Mouse (Mus musculus) midbrain, embryonic 12.5 days (tissue): ENCODE measurements around the gene Tmbim6. TPM values are rescaled to one million over a fixed set of nuclear protein-coding genes. Genes with fewer than 3 reads are reported as not detected.

Experiments
- ATAC-seq: fragments of 200-750 bp; cut with Nextera tagmentation; 2 replicates; pipeline ENCODE4 v1.8.0; 2017; ENCODE audit warnings: low read depth, moderate TSS enrichment, moderate library complexity; ENCODE audit not compliant: low FRiP score
- H3K27ac ChIP-seq: fragments of 300-500 bp; sonication (generic); replicated peaks from 2 replicates; pipeline ENCODE4 v1.5.1; 2016; ENCODE audit warnings: mild to moderate bottlenecking
- H3K27me3 ChIP-seq: fragments of 300-500 bp; sonication (generic); 2 replicates; pipeline ENCODE4 v1.6.1; 2016; ENCODE audit warnings: mild to moderate bottlenecking
- H3K36me3 ChIP-seq: fragments of 300-500 bp; sonication (generic); 2 replicates; pipeline ENCODE4 v1.6.1; 2016
- H3K4me1 ChIP-seq: fragments of 300-500 bp; sonication (generic); 2 replicates; pipeline ENCODE4 v1.6.1; 2016
- H3K4me2 ChIP-seq: fragments of 300-500 bp; sonication (generic); replicated peaks from 2 replicates; pipeline ENCODE4 v1.6.1; 2016; ENCODE audit warnings: mild to moderate bottlenecking, moderate library complexity
- H3K4me3 ChIP-seq: fragments of 300-500 bp; sonication (generic); 2 replicates; pipeline ENCODE4 v1.5.1; 2016; ENCODE audit warnings: mild to moderate bottlenecking
- H3K9ac ChIP-seq: fragments of 300-500 bp; sonication (generic); replicated peaks from 2 replicates; pipeline ENCODE4 v1.6.1; 2016; ENCODE audit warnings: mild to moderate bottlenecking, moderate library complexity
- H3K9me3 ChIP-seq: fragments of 300-500 bp; sonication (generic); 2 replicates; pipeline ENCODE4 v1.6.1; 2016; ENCODE audit warnings: mild to moderate bottlenecking
- WGBS: fragments of 180-500 bp; shearing (Covaris S2); methylation state at CpG from one replicate; pipeline ENCODE4 v1.1.7; 2016; 5-methylcytosine and 5-hydroxymethylcytosine counted together
- polyA plus RNA-seq: library from polyadenylated mRNA; unstranded; fragments of >200 nt; fragmentation: Nextera tagmentation; extraction: Ambion mirVana; gene quantifications from 2 replicates; pipeline ENCODE4 v1.2.1, GENCODE M21; 2016

Gene Tmbim6
- polyA plus RNA-seq, 1 experiment from 2014 or later = 251 TPM

DNA sequence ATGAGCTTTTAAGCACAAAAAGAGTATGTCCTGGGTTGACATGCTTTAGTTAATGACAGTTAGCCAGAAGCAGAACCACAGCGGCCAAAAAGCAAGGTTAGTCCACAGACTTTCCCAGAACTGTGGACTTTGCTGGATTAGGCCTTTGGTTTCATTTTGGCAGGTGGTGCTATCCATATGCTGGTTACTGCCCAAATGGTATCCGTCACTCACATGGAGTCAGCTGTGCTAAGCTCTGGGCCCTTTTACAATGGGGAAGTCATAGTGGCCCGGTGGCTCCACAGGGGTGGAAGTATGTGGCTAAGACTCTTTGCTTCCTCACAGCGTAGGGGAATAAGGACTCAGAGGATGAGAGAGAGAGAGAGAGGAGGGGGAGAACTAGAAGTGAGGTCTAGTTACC lies 4.7 kb upstream of the Tmbim6 start:
- H3K36me3 ChIP-seq = no peaks in the 10 kb centered on the region
- no peak overlapping the region for H3K4me2 ChIP-seq
- ATAC-seq = no peak
- WGBS = 74% methylated on average over 4 of the region's 4 CpGs
- no peaks in the 10 kb centered on the region for H3K9me3 ChIP-seq
- H3K27ac ChIP-seq = no peak overlapping the region
- peaks cover 4% of the 10 kb centered on the region for H3K4me1 ChIP-seq
- H3K27me3 ChIP-seq = no peaks in the 10 kb centered on the region
- no peak overlapping the region for H3K4me3 ChIP-seq
- no peak overlapping the region for H3K9ac ChIP-seq

DNA sequence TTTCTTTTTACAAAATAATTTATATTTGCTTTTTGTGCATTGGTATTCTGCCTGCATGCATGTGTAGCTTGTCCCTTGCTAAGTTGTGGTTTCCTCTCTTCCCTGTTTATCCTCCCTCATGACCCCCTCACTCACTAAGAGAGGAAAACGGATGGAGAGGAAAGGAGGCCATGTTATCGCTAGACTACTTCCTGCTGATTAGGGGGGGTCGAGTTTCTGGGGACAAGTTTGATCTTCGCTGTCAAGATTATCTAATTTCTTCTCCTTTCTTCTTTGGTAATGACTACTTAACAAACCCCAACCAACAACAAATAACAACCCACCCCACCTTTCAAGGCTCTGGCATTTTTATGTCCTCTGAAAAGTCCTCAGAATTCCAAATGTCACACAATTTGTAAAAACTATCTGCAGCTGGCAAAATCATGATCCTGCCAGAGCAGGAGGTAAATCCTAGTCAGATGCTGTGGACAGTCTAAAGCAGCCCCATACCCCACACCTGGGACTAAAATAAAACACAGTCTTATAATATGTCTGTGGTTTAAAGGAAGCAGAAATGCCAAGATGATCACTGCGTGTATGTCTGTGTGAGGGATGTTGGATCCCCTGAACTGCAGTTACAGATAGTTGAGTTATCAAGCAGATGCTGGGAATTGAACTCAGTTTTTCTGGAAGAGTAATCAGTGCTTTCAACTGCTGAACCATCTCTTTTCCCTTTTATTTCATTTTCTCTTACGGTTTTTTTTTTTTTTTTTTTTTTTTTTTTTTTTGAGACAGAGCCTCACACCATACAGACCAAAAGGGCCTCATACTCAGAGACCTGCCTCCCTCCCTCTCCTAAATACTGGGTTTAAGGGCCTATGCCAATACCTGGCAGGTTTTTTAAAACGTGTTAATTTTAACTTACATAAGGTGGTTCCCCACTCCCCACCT lies 1.9 kb upstream of the Tmbim6 start:
- ATAC-seq = no peak
- Histone ChIP-seq H3K27me3 (no peaks in the 10 kb centered on the region), H3K4me3 (no peak overlapping the region), H3K27ac (no peak overlapping the region), H3K9ac (no peak overlapping the region), H3K36me3 (no peaks in the 10 kb centered on the region), H3K4me1 (peaks cover 27% of the 10 kb centered on the region), H3K9me3 (no peaks in the 10 kb centered on the region), H3K4me2 (no peak overlapping the region)
- WGBS = 73% methylated on average over 6 of the region's 7 CpGs

DNA sequence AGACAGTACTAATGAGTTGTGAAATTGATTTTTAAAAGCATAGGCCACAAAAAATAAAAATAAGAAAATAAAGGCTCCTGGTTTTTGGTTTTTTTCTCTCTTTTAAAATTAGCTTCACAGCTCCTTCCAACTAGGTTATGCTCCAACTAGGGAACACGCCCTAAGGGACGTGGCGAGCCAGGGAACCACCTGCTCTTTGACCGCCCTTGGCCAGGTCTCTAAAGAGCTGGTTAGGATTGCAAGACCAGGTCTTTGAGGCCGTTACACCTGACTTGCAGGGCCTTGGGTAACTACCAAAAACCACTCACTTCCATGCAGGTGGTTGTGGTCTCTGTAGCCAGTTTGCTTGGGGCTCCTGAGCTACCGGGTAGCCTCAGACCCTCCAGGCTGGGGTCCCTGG lies 707 bp upstream of the Tmbim6 start:
- no peaks in the 10 kb centered on the region for H3K27me3 ChIP-seq
- no peaks in the 10 kb centered on the region for H3K36me3 ChIP-seq
- peak overlapping the region; percentile 59 for H3K4me2 ChIP-seq
- no peaks in the 10 kb centered on the region for H3K9me3 ChIP-seq
- ATAC-seq = peak; percentile 4; the same call in 1 of the 2 replicates
- 87% methylated on average over 6 of the region's 6 CpGs for WGBS
- H3K27ac ChIP-seq = peak overlapping the region; percentile 16
- peak overlapping the region; percentile 17; the same call in 1 of the 2 replicates for H3K9ac ChIP-seq
- peak overlapping the region; percentile 58 for H3K4me3 ChIP-seq
- H3K4me1 ChIP-seq = peaks cover 38% of the 10 kb centered on the region

DNA sequence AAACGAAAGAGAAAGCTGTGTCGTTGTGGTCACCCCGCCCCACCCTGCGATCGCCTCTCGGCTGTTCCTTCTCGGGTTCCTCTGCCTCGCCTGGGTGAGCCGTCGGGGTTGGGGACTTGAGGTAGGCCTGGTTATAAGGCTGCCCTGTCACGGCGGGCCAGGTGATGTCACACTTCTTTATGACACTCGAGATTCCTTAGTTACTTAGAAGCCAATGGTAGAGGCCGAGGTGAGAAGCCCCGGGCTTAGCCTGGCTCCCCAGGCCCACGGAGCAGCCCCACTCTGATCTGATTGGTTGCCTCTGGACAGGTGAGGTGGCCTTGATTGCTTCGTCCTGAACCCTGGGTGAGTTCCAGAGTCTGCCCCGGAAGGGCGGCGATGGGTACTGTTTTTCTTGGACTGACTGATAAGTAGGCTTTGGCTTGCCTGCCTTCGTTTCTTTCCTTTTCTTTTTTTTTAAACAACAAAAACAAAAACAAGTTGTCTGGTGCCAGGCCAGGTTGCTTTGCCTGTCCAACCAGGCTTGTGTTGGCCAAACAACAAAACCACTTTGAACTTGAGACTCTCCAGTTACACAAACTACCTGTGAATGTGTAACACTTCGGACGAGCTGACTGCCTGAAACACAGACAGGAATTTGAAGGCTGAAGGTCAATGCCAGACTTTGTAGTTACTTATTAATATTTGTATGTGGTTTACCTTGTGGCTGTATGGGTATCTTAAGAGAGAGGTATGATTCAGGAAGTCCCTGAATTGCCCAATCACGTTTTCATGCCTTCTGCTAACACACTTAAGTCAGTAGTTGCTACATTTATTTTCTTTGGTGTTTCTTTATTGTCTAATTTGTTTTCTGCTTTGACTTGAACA lies 937 bp downstream of the Tmbim6 start:
- H3K4me1 ChIP-seq = peaks cover 40% of the 10 kb centered on the region

DNA sequence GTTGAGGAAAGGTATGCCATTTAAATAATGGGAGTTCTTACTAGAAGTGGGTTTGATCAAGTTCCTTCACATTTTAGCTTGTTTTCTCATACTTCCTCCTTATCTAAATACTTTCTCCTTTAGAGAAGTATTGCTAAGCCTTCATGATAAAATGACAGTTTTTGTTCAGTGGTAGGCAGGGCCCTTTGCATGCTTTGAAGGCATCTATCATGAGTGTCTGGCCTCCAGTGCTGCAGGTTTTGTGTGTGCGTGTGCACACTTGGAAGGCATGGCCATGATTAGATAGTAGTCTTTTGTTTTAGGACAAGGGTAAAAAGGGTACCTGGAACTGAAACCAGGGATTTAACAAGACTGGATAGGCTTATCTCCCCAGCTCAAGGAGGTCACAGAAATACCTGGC lies 3.8 kb downstream of the Tmbim6 start:
- Histone ChIP-seq H3K4me1 (peaks cover 49% of the 10 kb centered on the region), H3K27ac (no peak overlapping the region)

More for the DNA sequence above, 937 bp downstream of the Tmbim6 start:
- Histone ChIP-seq H3K27me3 (no peaks in the 10 kb centered on the region), H3K4me2 (peak overlapping the region; percentile 98), H3K4me3 (peak overlapping the region; percentile 58), H3K36me3 (no peaks in the 10 kb centered on the region), H3K27ac (peak overlapping the region; percentile 87), H3K9ac (peak overlapping the region; percentile 91), H3K9me3 (no peaks in the 10 kb centered on the region)
- WGBS = 13% methylated on average over 24 of the region's 24 CpGs
- peak; percentile 14; the same call in 1 of the 2 replicates for ATAC-seq

DNA sequence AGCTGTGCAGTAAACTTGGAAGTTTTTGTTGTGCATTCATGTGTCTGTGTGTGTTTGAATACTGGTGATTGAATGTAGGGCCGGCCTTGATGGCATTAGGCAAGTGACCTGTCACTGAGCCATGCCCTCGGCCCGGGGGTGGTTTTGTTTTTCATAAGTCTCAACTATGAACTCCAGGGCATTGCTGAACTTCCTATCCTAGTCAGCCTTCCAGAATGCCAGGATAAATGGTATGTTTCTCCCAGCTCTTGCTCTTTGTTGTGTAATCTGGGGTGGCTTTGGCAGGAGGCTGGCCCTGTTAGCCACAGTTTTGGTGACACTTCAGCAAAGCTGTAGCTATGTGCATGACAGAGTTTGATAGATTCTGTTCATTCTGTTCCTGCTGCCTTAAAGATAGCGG lies 4.2 kb downstream of the Tmbim6 start:
- H3K4me2 ChIP-seq = no peak overlapping the region
- no peak overlapping the region for H3K9ac ChIP-seq
- H3K27me3 ChIP-seq = no peaks in the 10 kb centered on the region
- no peak overlapping the region for H3K4me3 ChIP-seq
- WGBS = 66% methylated on average over 4 of the region's 4 CpGs
- H3K4me1 ChIP-seq = peaks cover 49% of the 10 kb centered on the region
- ATAC-seq = no peak
- no peak overlapping the region for H3K27ac ChIP-seq
- H3K9me3 ChIP-seq = no peaks in the 10 kb centered on the region
- H3K36me3 ChIP-seq = no peaks in the 10 kb centered on the region

More for the DNA sequence above, 3.8 kb downstream of the Tmbim6 start:
- H3K36me3 ChIP-seq = no peaks in the 10 kb centered on the region
- no peak overlapping the region for H3K4me2 ChIP-seq
- no peaks in the 10 kb centered on the region for H3K27me3 ChIP-seq
- 82% methylated on average over 1 of the region's 1 CpGs for WGBS
- no peak overlapping the region for H3K4me3 ChIP-seq
- ATAC-seq = no peak
- no peak overlapping the region for H3K9ac ChIP-seq
- H3K9me3 ChIP-seq = no peaks in the 10 kb centered on the region

DNA sequence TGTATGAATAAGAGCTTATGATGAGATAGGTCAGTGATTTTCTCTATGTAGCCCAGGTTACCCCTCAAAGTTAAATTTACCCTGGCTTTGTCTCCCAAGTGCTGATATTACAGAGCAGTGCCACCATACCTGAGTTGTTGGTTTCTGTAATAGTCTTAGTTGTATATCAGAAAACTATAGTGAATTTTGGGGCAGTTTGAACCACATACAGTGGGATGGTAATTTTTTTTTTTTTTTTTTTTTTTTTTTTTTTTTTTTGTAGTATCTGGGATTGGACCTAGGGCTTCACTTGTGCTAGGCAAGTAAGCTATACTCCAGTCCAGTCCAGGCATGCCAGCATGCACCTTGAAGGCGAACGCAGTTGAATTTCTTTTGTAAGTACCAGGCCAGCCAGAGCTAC lies 4.9 kb downstream of the Tmbim6 start:
- Histone ChIP-seq H3K27me3 (no peaks in the 10 kb centered on the region), H3K36me3 (peaks cover 7% of the 10 kb centered on the region; the same call in 1 of the 2 replicates), H3K9ac (no peak overlapping the region), H3K9me3 (no peaks in the 10 kb centered on the region), H3K4me3 (no peak overlapping the region), H3K4me1 (peaks cover 45% of the 10 kb centered on the region), H3K4me2 (no peak overlapping the region), H3K27ac (no peak overlapping the region)
- no peak for ATAC-seq
- 82% methylated on average over 2 of the region's 2 CpGs for WGBS

DNA sequence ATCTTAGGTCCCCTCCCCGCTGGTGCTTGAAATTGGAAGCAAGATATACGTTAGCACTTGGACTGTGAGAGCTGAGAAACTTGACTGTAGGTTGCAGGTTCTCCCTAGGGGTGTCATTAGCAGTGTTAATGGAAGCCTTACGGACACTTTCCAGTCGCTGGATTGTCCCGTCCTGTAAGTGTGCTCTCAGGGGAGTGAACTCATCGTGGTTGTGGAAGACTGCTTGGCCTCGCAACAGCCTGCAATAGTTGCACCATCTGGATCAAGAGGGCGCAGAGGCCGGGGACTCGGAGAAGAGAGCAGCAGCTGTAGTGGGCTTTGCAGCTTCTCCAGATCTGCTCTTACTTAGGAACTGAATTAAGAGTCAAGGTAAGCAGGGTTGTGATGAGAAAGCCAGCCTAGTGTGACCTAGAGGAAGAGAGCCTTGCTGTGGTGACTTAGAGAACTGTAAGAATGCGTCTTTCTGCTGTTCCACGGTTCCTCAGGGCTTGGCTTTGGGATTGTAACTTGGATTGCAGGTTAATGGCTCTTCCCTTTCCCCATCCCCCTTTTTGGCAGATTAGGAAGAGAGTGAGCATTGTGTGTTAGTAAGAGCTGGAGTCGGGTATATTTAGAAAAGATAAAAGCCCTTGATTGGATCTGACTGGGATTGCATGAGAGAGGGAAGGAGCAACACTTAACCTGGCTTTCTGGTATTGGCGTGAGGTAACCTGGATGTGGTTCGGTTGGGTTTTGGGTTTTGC lies 7.0 kb downstream of the Tmbim6 start:
- Histone ChIP-seq H3K27me3 (no peaks in the 10 kb centered on the region), H3K9me3 (no peaks in the 10 kb centered on the region), H3K36me3 (peaks cover 27% of the 10 kb centered on the region), H3K4me1 (peaks cover 33% of the 10 kb centered on the region), H3K9ac (no peak overlapping the region), H3K4me2 (no peak overlapping the region), H3K27ac (0 out of 2 replicates have a peak overlapping the region, but pooled peaks have one; percentile 20), H3K4me3 (no peak overlapping the region)
- ATAC-seq = no peak
- 80% methylated on average over 15 of the region's 15 CpGs for WGBS

DNA sequence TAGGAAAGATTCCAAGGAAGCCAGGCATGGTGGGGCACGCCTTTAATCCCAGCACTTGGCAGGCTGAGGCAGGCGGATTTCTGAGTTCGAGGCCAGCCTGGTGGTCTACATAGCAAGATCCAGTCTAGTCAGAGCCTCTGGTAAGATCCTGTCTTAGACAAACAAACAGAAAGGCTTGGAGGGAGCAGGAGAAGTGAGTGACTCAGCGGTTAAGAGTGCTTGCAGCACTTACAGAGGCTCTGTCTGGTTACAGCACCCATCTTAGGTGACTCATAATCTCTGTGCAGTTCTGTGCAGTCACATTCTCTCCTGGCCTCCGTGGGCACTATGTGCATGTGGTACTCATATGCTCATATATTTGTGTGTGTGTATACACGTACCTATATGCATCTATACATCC lies 7.9 kb downstream of the Tmbim6 start:
- Histone ChIP-seq H3K9ac (no peak overlapping the region), H3K27me3 (no peaks in the 10 kb centered on the region), H3K27ac (no peak overlapping the region), H3K9me3 (no peaks in the 10 kb centered on the region), H3K4me1 (peaks cover 23% of the 10 kb centered on the region), H3K4me2 (no peak overlapping the region), H3K36me3 (peaks cover 37% of the 10 kb centered on the region), H3K4me3 (no peak overlapping the region)
- ATAC-seq = no peak
- 88% methylated on average over 6 of the region's 6 CpGs for WGBS

DNA sequence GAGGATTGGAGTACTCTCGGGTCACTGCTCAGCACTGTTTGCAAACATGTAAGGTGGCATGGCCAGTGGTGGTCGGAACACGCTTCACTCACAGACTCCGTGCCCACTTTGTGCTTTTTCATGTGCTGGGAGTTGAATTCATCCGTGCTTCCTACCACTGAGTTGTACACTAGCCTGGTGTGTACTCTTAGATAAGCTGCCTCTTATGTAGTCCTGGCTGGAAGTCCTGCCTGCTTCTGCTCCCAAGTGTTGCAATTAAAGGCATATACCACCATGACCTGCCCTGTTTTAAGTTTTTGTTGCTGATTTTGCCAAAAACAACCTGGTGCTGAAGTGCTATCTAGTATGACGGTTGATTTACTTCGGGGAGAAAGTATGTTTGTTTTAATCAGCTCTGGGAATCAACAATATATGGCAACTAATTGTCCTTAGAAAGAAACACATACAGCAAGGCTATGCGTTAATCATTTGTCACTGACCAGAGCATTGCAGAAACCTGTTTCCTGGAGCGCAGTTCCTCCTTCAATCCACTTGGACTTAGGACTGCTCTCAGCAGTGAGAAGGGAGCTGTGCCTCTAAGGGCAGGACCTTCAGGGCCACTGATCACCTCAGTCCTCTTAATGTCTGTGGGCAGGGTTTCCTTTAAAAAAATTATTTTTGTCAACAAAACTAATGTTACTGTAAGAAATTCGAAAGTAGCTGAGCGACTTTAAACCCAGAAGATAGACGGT lies 10.6 kb downstream of the Tmbim6 start:
- no peak overlapping the region for H3K4me2 ChIP-seq
- no peak overlapping the region for H3K9ac ChIP-seq
- H3K4me3 ChIP-seq = no peak overlapping the region
- H3K9me3 ChIP-seq = no peaks in the 10 kb centered on the region
- H3K27me3 ChIP-seq = no peaks in the 10 kb centered on the region
- peaks cover 64% of the 10 kb centered on the region for H3K36me3 ChIP-seq
- no peak for ATAC-seq
- no peak overlapping the region for H3K27ac ChIP-seq
- WGBS = 94% methylated on average over 12 of the region's 12 CpGs
- H3K4me1 ChIP-seq = peaks cover 9% of the 10 kb centered on the region

DNA sequence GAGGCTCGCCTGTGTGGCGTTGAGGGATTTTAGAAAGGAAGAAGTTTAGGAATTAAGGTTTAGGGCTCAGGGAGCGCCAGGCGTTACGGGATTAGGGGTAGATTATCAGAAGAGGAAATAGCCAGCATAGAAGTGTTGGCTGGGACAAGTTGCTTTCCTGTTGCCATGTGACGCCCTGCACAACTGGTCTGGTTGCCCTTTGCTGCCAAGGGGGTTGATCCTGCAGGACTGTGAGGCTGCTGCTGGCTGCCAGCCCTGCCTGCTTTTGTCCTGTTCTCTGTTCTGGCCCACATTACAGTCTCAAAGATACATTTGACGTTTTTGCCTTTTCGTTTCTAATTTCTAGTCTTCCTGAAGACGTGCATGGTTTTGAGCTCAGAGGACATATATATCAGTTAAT lies 12.5 kb downstream of the Tmbim6 start:
- no peak overlapping the region for H3K4me3 ChIP-seq
- H3K27ac ChIP-seq = no peak overlapping the region
- H3K4me2 ChIP-seq = no peak overlapping the region
- 92% methylated on average over 9 of the region's 9 CpGs for WGBS
- no peaks in the 10 kb centered on the region for H3K27me3 ChIP-seq
- ATAC-seq = no peak
- no peaks in the 10 kb centered on the region for H3K9me3 ChIP-seq
- H3K9ac ChIP-seq = no peak overlapping the region
- no peaks in the 10 kb centered on the region for H3K4me1 ChIP-seq
- H3K36me3 ChIP-seq = peaks cover 78% of the 10 kb centered on the region
